Mouse (Mus musculus) lung, adult 2 months (tissue): ENCODE results near the gene Spty2d1.

Experiments used
- CTCF ChIP-seq: fragments of 200-500 bp; IDR thresholded peaks from 2 replicates; pipeline ENCODE4 v1.5.1; 2011; ENCODE audit warnings: mild to moderate bottlenecking, low read length, control low read depth; ENCODE audit not compliant: insufficient read depth
- POLR2A ChIP-seq: fragments of 200-500 bp; IDR thresholded peaks from 2 replicates; pipeline ENCODE4 v1.6.1; 2011; ENCODE audit warnings: low read depth, mild to moderate bottlenecking, control low read depth, low read length, borderline replicate concordance; ENCODE audit errors: extremely low read depth

DNA sequence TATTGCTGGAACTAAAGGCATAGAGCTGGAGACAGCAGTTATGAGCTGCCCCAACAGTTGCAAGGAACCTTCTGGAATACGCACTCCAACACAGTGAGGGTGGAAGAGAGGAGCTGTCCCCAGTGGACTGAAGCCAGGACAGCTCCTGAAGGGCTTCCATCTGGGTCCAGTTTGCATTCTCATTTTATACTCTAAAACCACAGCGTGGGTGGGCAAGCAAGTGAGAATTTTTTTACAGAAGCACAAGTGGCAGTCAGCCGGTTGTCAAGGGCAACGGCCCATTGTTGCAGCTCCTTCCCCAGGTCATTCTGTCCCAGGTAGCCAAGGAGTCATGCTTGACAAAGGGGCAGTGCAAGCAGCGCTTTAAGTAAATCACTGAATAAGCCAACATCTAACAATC is 11.4 kb upstream of the Spty2d1 start:
- TF ChIP-seq CTCF (no peak), POLR2A (no peak)
